Mouse (Mus musculus) kidney, adult 2 months (tissue): ENCODE measurements around the gene Syp.

Source experiments
- CTCF ChIP-seq: fragments of 200-500 bp; conservative IDR thresholded peaks from 2 replicates; pipeline ENCODE4 v1.5.1; 2011; ENCODE audit warnings: low read depth, mild to moderate bottlenecking, control low read depth, low read length, moderate library complexity, mixed read lengths; ENCODE audit not compliant: insufficient read depth, insufficient read length
- POLR2A ChIP-seq: fragments of 200-500 bp; IDR thresholded peaks from one replicate; pipeline ENCODE4 v1.6.1; 2011; ENCODE audit warnings: low read depth, low read length, control low read depth

GRCm38 (mm10) chrX:7635101-7635500 lies 3.2 kb upstream of the Syp start:
- TF ChIP-seq CTCF (no peak), POLR2A (no peak)
